Mouse (Mus musculus): ENCODE measurements at regions not wholly inside any gene's neighbourhood (a gene's known extent, or its start where the extent isn't known, plus 50 kb on each side); places are given as distances from the start of the nearest gene placed in this dataset.

GRCm38 (mm10) chr1:128712876-128713275 lies 120.8 kb upstream of the Cxcr4 start:
- TF ChIP-seq CTCF (IDR thresholded peaks at IDR 0.05; ENCODE audit: insufficient read depth, low read depth, low read length) (no peak), POLR2A (IDR thresholded peaks at IDR 0.05; ENCODE audit: insufficient read depth, low read depth, low read length) (no peak)
